Mouse (Mus musculus) liver, postnatal 0 days (tissue): ENCODE measurements around the gene Mtx3. TPM values are rescaled to one million over a fixed set of nuclear protein-coding genes. Genes with fewer than 3 reads are reported as not detected.

Source experiments
- ATAC-seq: fragments of 200-750 bp; cut with Nextera tagmentation; 2 replicates; pipeline ENCODE4 v1.8.0; 2017; ENCODE audit warnings: mild to moderate bottlenecking, moderate library complexity
- DNase-seq: peaks from one replicate; pipeline ENCODE4 v3.0.0-alpha.2; 2016
- H3K27ac ChIP-seq: fragments of 300-500 bp; sonication (generic); 2 replicates; pipeline ENCODE4 v1.5.1; 2014; ENCODE audit warnings: antibody characterized with exemption, moderate library complexity, mild to moderate bottlenecking, low read depth
- H3K27me3 ChIP-seq: fragments of 300-500 bp; sonication (generic); 2 replicates; pipeline ENCODE4 v1.6.1; 2014; ENCODE audit warnings: low read length, control low read depth, mixed read lengths; ENCODE audit not compliant: insufficient read depth
- H3K36me3 ChIP-seq: fragments of 300-500 bp; sonication (generic); replicated peaks from 2 replicates; pipeline ENCODE4 v1.6.1; 2014; ENCODE audit warnings: mild to moderate bottlenecking, control low read depth, low read length, moderate library complexity, mixed read lengths; ENCODE audit not compliant: insufficient read depth
- H3K4me1 ChIP-seq: fragments of 300-500 bp; sonication (generic); 2 replicates; pipeline ENCODE4 v1.6.1; 2014; ENCODE audit warnings: antibody characterized with exemption, mild to moderate bottlenecking, control low read depth; ENCODE audit not compliant: insufficient read depth
- H3K4me2 ChIP-seq: fragments of 300-500 bp; sonication (generic); 2 replicates; pipeline ENCODE4 v1.6.1; 2014; ENCODE audit warnings: low read depth, mild to moderate bottlenecking, low read length, moderate library complexity, mixed read lengths
- H3K4me3 ChIP-seq: fragments of 300-500 bp; sonication (generic); 2 replicates; pipeline ENCODE4 v1.5.1; 2014; ENCODE audit warnings: low read depth, low read length
- H3K9ac ChIP-seq: fragments of 300-500 bp; sonication (generic); replicated peaks from 2 replicates; pipeline ENCODE4 v1.6.1; 2014; ENCODE audit warnings: mild to moderate bottlenecking, moderate library complexity
- H3K9me3 ChIP-seq: fragments of 300-500 bp; sonication (generic); 2 replicates; pipeline ENCODE4 v1.6.1; 2016; ENCODE audit warnings: mild to moderate bottlenecking, control low read depth, low read length, mixed read lengths
- CTCF ChIP-seq: sonication (generic); IDR thresholded peaks from 2 replicates; pipeline ENCODE4 v1.5.1; 2016; ENCODE audit warnings: antibody characterized with exemption, low read depth
- EP300 ChIP-seq: IDR thresholded peaks from 2 replicates; pipeline ENCODE4 v1.6.1; 2016; ENCODE audit warnings: antibody characterized with exemption, low read depth, mild to moderate bottlenecking
- WGBS: fragments of 180-500 bp; shearing (Covaris S2); extraction: QIAGEN DNeasy Blood & Tissue Kit; methylation state at CpG from one replicate; pipeline ENCODE4 v1.1.7; 2014; ENCODE audit not compliant: insufficient replicate concordance; 5-methylcytosine and 5-hydroxymethylcytosine counted together
- polyA plus RNA-seq: library from polyadenylated mRNA; unstranded; fragments of >200 nt; fragmentation: Nextera tagmentation; extraction: Ambion mirVana; gene quantifications from 2 replicates; pipeline ENCODE4 v1.2.1, GENCODE M21; 2015

Mtx3 gene
- polyA plus RNA-seq, 1 experiment from 2014 or later = 0.81 TPM

- H3K9ac ChIP-seq = no peak overlapping the region
- no peak overlapping the region for H3K27ac ChIP-seq
- 36% methylated on average over 5 of the region's 5 CpGs for WGBS
- no peaks in the 10 kb centered on the region for H3K27me3 ChIP-seq
- H3K9me3 ChIP-seq = no peaks in the 10 kb centered on the region
- no peaks in the 10 kb centered on the region for H3K4me1 ChIP-seq
- DNase-seq = no peak
- H3K4me3 ChIP-seq = no peak overlapping the region
- no peak for TF ChIP-seq EP300
- no peak for TF ChIP-seq CTCF
- 0 out of 2 replicates have a peak, but pooled peaks cover 4% of the 10 kb centered on the region for H3K36me3 ChIP-seq
- H3K4me2 ChIP-seq = no peak overlapping the region
- ATAC-seq = no peak
Measured at GRCm38 (mm10) chr13:92858808-92859207, 14.2 kb downstream of the Mtx3 start.

- Histone ChIP-seq H3K36me3 (no peaks in the 10 kb centered on the region), H3K27me3 (no peaks in the 10 kb centered on the region), H3K4me1 (no peaks in the 10 kb centered on the region), H3K4me2 (no peak overlapping the region), H3K4me3 (no peak overlapping the region), H3K9ac (no peak overlapping the region), H3K9me3 (no peaks in the 10 kb centered on the region), H3K27ac (no peak overlapping the region)
- ATAC-seq (no peak), DNase-seq (no peak)
- no peak for TF ChIP-seq CTCF
- TF ChIP-seq EP300 = no peak
- 75% methylated on average over 4 of the region's 4 CpGs for WGBS
Measured at GRCm38 (mm10) chr13:92859959-92860358, 15.4 kb downstream of the Mtx3 start.

GRCm38 (mm10) chr13:92865358-92865757, 20.8 kb downstream of the Mtx3 start:
- H3K9me3 ChIP-seq = no peaks in the 10 kb centered on the region
- H3K4me2 ChIP-seq = no peak overlapping the region
- H3K4me3 ChIP-seq = no peak overlapping the region
- TF ChIP-seq CTCF = no peak
- TF ChIP-seq EP300 = no peak
- WGBS = 69% methylated on average over 7 of the region's 7 CpGs
- H3K27me3 ChIP-seq = no peaks in the 10 kb centered on the region
- no peak for DNase-seq
- no peaks in the 10 kb centered on the region for H3K4me1 ChIP-seq
- H3K36me3 ChIP-seq = no peaks in the 10 kb centered on the region
- no peak overlapping the region for H3K9ac ChIP-seq
- ATAC-seq = no peak
- H3K27ac ChIP-seq = no peak overlapping the region

- ATAC-seq = no peak
- 64% methylated on average over 1 of the region's 1 CpGs for WGBS
- H3K4me3 ChIP-seq = no peak overlapping the region
Measured at GRCm38 (mm10) chr13:92866680-92867079, 22.1 kb downstream of the Mtx3 start.

GRCm38 (mm10) chr13:92879514-92879913, 35.0 kb downstream of the Mtx3 start:
- no peak for DNase-seq
- TF ChIP-seq EP300 (no peak), CTCF (no peak)

More at GRCm38 (mm10) chr13:92866680-92867079, 22.1 kb downstream of the Mtx3 start:
- H3K9ac ChIP-seq = no peak overlapping the region
- H3K27ac ChIP-seq = no peak overlapping the region
- TF ChIP-seq CTCF = peak; percentile 46
- no peak for TF ChIP-seq EP300
- no peaks in the 10 kb centered on the region for H3K27me3 ChIP-seq
- no peaks in the 10 kb centered on the region for H3K4me1 ChIP-seq
- no peak for DNase-seq
- no peaks in the 10 kb centered on the region for H3K36me3 ChIP-seq
- no peak overlapping the region for H3K4me2 ChIP-seq
- no peaks in the 10 kb centered on the region for H3K9me3 ChIP-seq

GRCm38 (mm10) chr13:92879933-92880332, 35.4 kb downstream of the Mtx3 start:
- no peak for ATAC-seq

More at GRCm38 (mm10) chr13:92879514-92879913, 35.0 kb downstream of the Mtx3 start:
- no peak for ATAC-seq
- H3K27ac ChIP-seq = no peak overlapping the region
- H3K4me3 ChIP-seq = no peak overlapping the region
- WGBS = 63% methylated on average over 4 of the region's 4 CpGs
- no peaks in the 10 kb centered on the region for H3K27me3 ChIP-seq
- H3K36me3 ChIP-seq = no peaks in the 10 kb centered on the region
- H3K4me1 ChIP-seq = no peaks in the 10 kb centered on the region
- H3K9ac ChIP-seq = no peak overlapping the region
- no peaks in the 10 kb centered on the region for H3K9me3 ChIP-seq
- no peak overlapping the region for H3K4me2 ChIP-seq

GRCm38 (mm10) chr13:92880589-92880988, 36.0 kb downstream of the Mtx3 start:
- Histone ChIP-seq H3K4me2 (no peak overlapping the region), H3K9me3 (no peaks in the 10 kb centered on the region), H3K4me3 (no peak overlapping the region), H3K9ac (no peak overlapping the region), H3K36me3 (no peaks in the 10 kb centered on the region), H3K4me1 (no peaks in the 10 kb centered on the region; the same call in 1 of the 2 replicates), H3K27me3 (no peaks in the 10 kb centered on the region), H3K27ac (no peak overlapping the region)
- ATAC-seq (no peak), DNase-seq (no peak)
- no peak for TF ChIP-seq CTCF

More at GRCm38 (mm10) chr13:92879933-92880332, 35.4 kb downstream of the Mtx3 start:
- TF ChIP-seq CTCF = no peak
- TF ChIP-seq EP300 = no peak
- H3K9me3 ChIP-seq = no peaks in the 10 kb centered on the region
- 84% methylated on average over 9 of the region's 9 CpGs for WGBS
- H3K4me3 ChIP-seq = no peak overlapping the region
- H3K9ac ChIP-seq = no peak overlapping the region
- H3K36me3 ChIP-seq = no peaks in the 10 kb centered on the region
- DNase-seq = no peak
- no peaks in the 10 kb centered on the region; the same call in 1 of the 2 replicates for H3K4me1 ChIP-seq
- no peak overlapping the region for H3K4me2 ChIP-seq
- no peak overlapping the region for H3K27ac ChIP-seq
- no peaks in the 10 kb centered on the region for H3K27me3 ChIP-seq
